Mouse (Mus musculus) lung, adult 2 months (tissue): ENCODE results near the gene Raf1.

ENCODE experiments used
- CTCF ChIP-seq: fragments of 200-500 bp; IDR thresholded peaks from 2 replicates; pipeline ENCODE4 v1.5.1; 2011; ENCODE audit warnings: mild to moderate bottlenecking, low read length, control low read depth; ENCODE audit not compliant: insufficient read depth
- POLR2A ChIP-seq: fragments of 200-500 bp; IDR thresholded peaks from 2 replicates; pipeline ENCODE4 v1.6.1; 2011; ENCODE audit warnings: low read depth, mild to moderate bottlenecking, control low read depth, low read length, borderline replicate concordance; ENCODE audit errors: extremely low read depth

DNA sequence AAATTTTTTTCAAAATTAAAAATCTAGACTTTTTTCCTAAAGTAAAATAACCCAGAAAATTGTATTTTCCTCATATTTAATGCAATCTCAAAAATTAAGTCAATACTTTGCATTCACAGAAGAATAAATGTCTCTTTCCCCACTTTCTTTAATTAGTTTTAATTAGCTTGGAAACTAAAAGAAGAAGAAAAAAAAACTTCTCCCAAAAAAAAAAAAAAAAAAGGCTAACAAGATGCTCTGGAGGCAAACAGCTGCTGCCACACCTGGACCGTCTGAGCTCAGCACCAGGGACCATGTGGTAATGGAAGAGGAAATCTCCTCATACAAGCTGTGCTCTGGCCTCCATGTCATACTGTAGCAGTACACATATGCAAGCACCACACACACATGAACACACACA lies 33.1 kb downstream of the Raf1 start:
- TF ChIP-seq CTCF (no peak), POLR2A (no peak)
